Mouse (Mus musculus) hindbrain, embryonic 14.5 days (tissue): Measurements from ENCODE around the gene Slc6a16. TPM values are rescaled to one million over a fixed set of nuclear protein-coding genes. Genes with fewer than 3 reads are reported as not detected.
A peak's percentile ranks its signal among the peaks of the same experiment; 100 is the strongest.

Experiments
- ATAC-seq: fragments of 200-750 bp; cut with Nextera tagmentation; 2 replicates; pipeline ENCODE4 v1.8.0; 2017; ENCODE audit warnings: moderate number of reproducible peaks, mild to moderate bottlenecking, moderate TSS enrichment, moderate library complexity; ENCODE audit not compliant: low FRiP score
- DNase-seq: peaks from one replicate; pipeline ENCODE4 v3.0.0-alpha.2; 2015; ENCODE audit warnings: low spot score
- H3K27ac ChIP-seq: fragments of 300-500 bp; sonication (generic); 2 replicates; pipeline ENCODE4 v1.5.1; 2014; ENCODE audit warnings: mild to moderate bottlenecking, moderate library complexity
- H3K27me3 ChIP-seq: fragments of 300-500 bp; sonication (generic); 2 replicates; pipeline ENCODE4 v1.6.1; 2014; ENCODE audit warnings: mild to moderate bottlenecking, low read length, mixed read lengths; ENCODE audit not compliant: control insufficient read depth, insufficient read depth
- H3K36me3 ChIP-seq: fragments of 300-500 bp; sonication (generic); replicated peaks from 2 replicates; pipeline ENCODE4 v1.6.1; 2014; ENCODE audit not compliant: control insufficient read depth, insufficient read depth
- H3K4me1 ChIP-seq: fragments of 300-500 bp; sonication (generic); replicated peaks from 2 replicates; pipeline ENCODE4 v1.6.1; 2014; ENCODE audit warnings: antibody characterized with exemption, low read length, mixed read lengths; ENCODE audit not compliant: control insufficient read depth, insufficient read depth
- H3K4me2 ChIP-seq: fragments of 300-500 bp; sonication (generic); replicated peaks from 2 replicates; pipeline ENCODE4 v1.6.1; 2014; ENCODE audit warnings: mild to moderate bottlenecking, moderate library complexity
- H3K4me3 ChIP-seq: fragments of 300-500 bp; sonication (generic); replicated peaks from 2 replicates; pipeline ENCODE4 v1.5.1; 2014; ENCODE audit warnings: mild to moderate bottlenecking, low read length
- H3K9ac ChIP-seq: fragments of 300-500 bp; sonication (generic); 2 replicates; pipeline ENCODE4 v1.6.1; 2014
- H3K9me3 ChIP-seq: fragments of 300-500 bp; sonication (generic); 2 replicates; pipeline ENCODE4 v1.6.1; 2016; ENCODE audit warnings: low read length; ENCODE audit not compliant: control insufficient read depth
- WGBS: fragments of 180-500 bp; shearing (Covaris S2); extraction: QIAGEN DNeasy Blood & Tissue Kit; methylation state at CpG from one replicate; pipeline ENCODE4 v1.1.7; 2014; 5-methylcytosine and 5-hydroxymethylcytosine counted together
- polyA plus RNA-seq: library from polyadenylated mRNA; unstranded; fragments of >200 nt; fragmentation: Nextera tagmentation; extraction: Ambion mirVana; gene quantifications from 2 replicates; pipeline ENCODE4 v1.2.1, GENCODE M21; 2014

Gene Slc6a16
- polyA plus RNA-seq, 1 experiment from 2014 or later = 0.67 TPM

- no peak overlapping the region for H3K27ac ChIP-seq
- no peak for ATAC-seq
- H3K4me1 ChIP-seq = no peaks in the 10 kb centered on the region
- no peak overlapping the region for H3K4me2 ChIP-seq
- H3K4me3 ChIP-seq = no peak overlapping the region
- H3K9ac ChIP-seq = no peak overlapping the region
- no peak for DNase-seq
- H3K9me3 ChIP-seq = no peaks in the 10 kb centered on the region
- H3K27me3 ChIP-seq = no peaks in the 10 kb centered on the region
- WGBS = 84% methylated on average over 8 of the region's 8 CpGs
- no peaks in the 10 kb centered on the region for H3K36me3 ChIP-seq
Observed at GRCm38 (mm10) chr7:45259281-45259680, 18.4 kb downstream of the Slc6a16 start.

- Histone ChIP-seq H3K27ac (no peak overlapping the region), H3K9ac (no peak overlapping the region), H3K4me1 (no peaks in the 10 kb centered on the region), H3K27me3 (no peaks in the 10 kb centered on the region), H3K4me3 (no peak overlapping the region), H3K4me2 (no peak overlapping the region), H3K9me3 (no peaks in the 10 kb centered on the region), H3K36me3 (no peaks in the 10 kb centered on the region)
- DNase-seq (no peak), ATAC-seq (no peak)
- 65% methylated on average over 7 of the region's 7 CpGs for WGBS
Observed at GRCm38 (mm10) chr7:45262266-45262665, 21.4 kb downstream of the Slc6a16 start.

DNA sequence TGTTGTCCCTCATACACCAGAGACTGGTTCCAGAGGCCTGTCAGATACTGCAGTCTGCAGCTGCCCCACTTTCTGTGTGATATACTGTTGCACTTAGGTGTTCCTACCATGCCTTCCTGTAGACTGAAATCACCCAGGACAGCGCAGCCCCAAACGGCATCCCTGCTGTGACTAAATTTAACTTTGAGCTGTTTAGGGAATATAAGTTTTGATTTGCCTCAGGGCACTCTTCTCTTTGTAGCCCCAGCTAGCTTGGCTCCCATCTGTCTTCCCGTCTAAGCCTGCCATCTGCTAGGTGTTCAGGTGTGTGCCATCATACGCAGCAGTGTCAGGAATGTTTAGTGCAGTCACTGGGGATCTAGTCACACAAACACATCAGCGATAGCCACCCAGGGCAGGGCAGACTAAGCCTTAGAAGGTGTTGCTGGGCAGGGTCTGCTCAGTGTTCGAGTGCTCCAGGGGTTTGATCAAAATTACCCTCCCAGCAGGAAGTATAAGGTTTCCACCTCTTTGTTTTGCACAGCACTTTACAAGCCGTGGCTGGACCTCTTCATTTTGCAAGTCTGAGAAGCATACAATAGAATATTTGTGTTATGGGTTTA lies 22.2 kb downstream of the Slc6a16 start:
- Histone ChIP-seq H3K36me3 (no peaks in the 10 kb centered on the region), H3K4me2 (no peak overlapping the region), H3K4me1 (no peaks in the 10 kb centered on the region), H3K4me3 (no peak overlapping the region), H3K27me3 (no peaks in the 10 kb centered on the region), H3K9me3 (no peaks in the 10 kb centered on the region), H3K9ac (no peak overlapping the region), H3K27ac (no peak overlapping the region)
- WGBS = 67% methylated on average over 7 of the region's 7 CpGs
- ATAC-seq (no peak), DNase-seq (no peak)

DNA sequence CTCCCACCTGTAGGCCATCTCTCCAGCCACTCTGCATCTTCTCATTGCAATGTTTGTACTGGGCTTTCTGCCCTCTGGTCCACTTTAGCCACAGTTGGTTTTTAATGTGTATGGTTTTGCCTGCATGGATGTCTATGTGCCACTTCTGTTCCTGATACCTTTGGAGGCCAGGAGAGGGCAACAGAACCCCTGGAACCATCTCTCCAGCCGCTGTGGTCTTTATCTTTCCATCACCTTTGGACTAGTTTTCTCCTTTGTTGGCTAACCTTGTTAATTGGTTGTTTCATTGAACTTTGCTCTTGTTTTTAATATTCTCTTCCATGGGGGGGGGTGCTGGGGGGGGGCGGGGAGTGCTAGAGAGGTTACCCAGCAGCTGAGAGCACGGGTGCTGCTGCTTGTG lies 23.5 kb downstream of the Slc6a16 start:
- Histone ChIP-seq H3K27ac (no peak overlapping the region), H3K9ac (no peak overlapping the region), H3K4me1 (no peaks in the 10 kb centered on the region), H3K4me3 (no peak overlapping the region), H3K27me3 (no peaks in the 10 kb centered on the region), H3K36me3 (no peaks in the 10 kb centered on the region), H3K9me3 (no peaks in the 10 kb centered on the region), H3K4me2 (no peak overlapping the region)
- ATAC-seq = no peak
- 79% methylated on average over 3 of the region's 3 CpGs for WGBS
- DNase-seq = no peak

- Histone ChIP-seq H3K9me3 (no peaks in the 10 kb centered on the region), H3K4me2 (no peak overlapping the region), H3K27me3 (no peaks in the 10 kb centered on the region), H3K36me3 (no peaks in the 10 kb centered on the region), H3K4me3 (no peak overlapping the region), H3K4me1 (no peaks in the 10 kb centered on the region), H3K9ac (no peak overlapping the region), H3K27ac (no peak overlapping the region)
- WGBS = 94% methylated on average over 1 of the region's 1 CpGs
- DNase-seq = no peak
- ATAC-seq = no peak
Observed at GRCm38 (mm10) chr7:45265518-45265917, 24.6 kb downstream of the Slc6a16 start.

DNA sequence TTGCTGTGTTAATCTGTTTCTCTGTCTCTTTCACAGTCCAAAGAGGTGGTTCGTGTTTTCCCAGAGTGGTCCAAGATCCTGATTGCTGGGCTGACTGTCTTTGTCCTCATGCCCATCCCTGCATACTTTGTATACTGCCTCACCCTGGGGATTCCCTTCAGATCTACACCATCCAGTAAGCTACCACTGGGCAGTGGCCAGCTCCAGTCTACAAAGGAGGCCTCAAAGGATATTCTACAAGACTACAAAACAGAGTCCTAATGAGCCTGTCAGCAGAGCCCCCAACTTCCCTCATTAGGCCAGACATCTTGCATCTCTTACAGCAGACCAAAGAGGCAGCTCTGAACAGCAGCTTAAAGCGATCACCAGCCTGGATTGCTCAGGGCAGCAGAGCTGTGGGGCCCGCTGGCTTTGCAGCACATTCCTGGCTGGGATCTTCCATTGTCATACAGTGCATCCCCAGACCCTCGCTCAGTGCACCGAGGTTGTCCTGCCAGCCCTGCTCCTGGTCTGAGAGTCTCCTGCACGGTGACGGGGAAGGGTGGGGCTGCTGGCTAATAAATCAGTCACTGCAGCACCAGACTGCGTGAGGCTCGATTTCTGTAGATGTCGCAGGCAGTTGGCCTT lies 32.0 kb downstream of the Slc6a16 start:
- WGBS = 60% methylated on average over 10 of the region's 10 CpGs
- H3K27ac ChIP-seq = no peak overlapping the region
- H3K9ac ChIP-seq = no peak overlapping the region
- H3K4me3 ChIP-seq = no peak overlapping the region
- H3K27me3 ChIP-seq = peaks cover 4% of the 10 kb centered on the region; the same call in 1 of the 2 replicates
- DNase-seq (no peak), ATAC-seq (no peak)
- H3K36me3 ChIP-seq = no peaks in the 10 kb centered on the region
- H3K4me1 ChIP-seq = no peaks in the 10 kb centered on the region
- H3K4me2 ChIP-seq = no peak overlapping the region
- no peaks in the 10 kb centered on the region for H3K9me3 ChIP-seq

- no peak for DNase-seq
- H3K9ac ChIP-seq = no peak overlapping the region
- no peaks in the 10 kb centered on the region for H3K9me3 ChIP-seq
- 92% methylated on average over 8 of the region's 8 CpGs for WGBS
- ATAC-seq = no peak
- peaks cover 4% of the 10 kb centered on the region; the same call in 1 of the 2 replicates for H3K27me3 ChIP-seq
- H3K36me3 ChIP-seq = no peaks in the 10 kb centered on the region
- no peaks in the 10 kb centered on the region for H3K4me1 ChIP-seq
- no peak overlapping the region for H3K4me3 ChIP-seq
- no peak overlapping the region for H3K4me2 ChIP-seq
- H3K27ac ChIP-seq = no peak overlapping the region
Observed at GRCm38 (mm10) chr7:45273672-45274071, 32.8 kb downstream of the Slc6a16 start.

GRCm38 (mm10) chr7:45277136-45277760 lies 36.4 kb downstream of the Slc6a16 start, which contains the start of gene Slc6a21:
TSS of gene Slc6a21 (plus strand) at chr7:45277513.
- DNase-seq = peak; percentile 46
- no peaks in the 10 kb centered on the region for H3K4me1 ChIP-seq
- H3K27me3 ChIP-seq = peaks cover 4% of the 10 kb centered on the region; the same call in 1 of the 2 replicates
- no peaks in the 10 kb centered on the region for H3K9me3 ChIP-seq
- no peak within 1 kb of the TSS for H3K27ac ChIP-seq
- H3K4me2 ChIP-seq = peak within 1 kb of the TSS; percentile 49
- H3K4me3 ChIP-seq = peak within 1 kb of the TSS; percentile 14
- WGBS = 6% methylated on average over 44 of the region's 44 CpGs
- ATAC-seq = no peak
- H3K9ac ChIP-seq = no peak within 1 kb of the TSS
- H3K36me3 ChIP-seq = no peaks in the 10 kb centered on the region

DNA sequence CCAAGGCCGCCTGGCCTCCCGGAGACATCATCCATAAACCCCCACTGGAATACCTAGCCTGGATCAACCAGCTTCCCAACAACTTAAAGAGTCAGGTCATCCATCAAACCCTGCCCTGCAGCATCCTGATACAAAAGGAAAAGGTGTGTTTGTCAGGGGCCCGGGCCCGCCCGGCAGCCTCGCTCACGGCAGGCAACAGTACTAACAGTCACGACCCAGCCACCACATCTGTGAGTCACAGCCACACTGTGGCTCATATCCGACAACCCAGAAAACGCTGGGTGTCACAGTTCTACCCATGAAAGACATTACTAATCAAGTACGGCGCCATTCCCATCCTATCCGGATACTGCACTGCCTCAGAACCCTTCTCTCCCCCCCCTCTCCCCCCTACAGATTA lies 45.6 kb downstream of the Slc6a16 start:
- Histone ChIP-seq H3K9ac (no peak overlapping the region), H3K4me3 (no peak overlapping the region), H3K9me3 (no peaks in the 10 kb centered on the region), H3K36me3 (no peaks in the 10 kb centered on the region), H3K27ac (no peak overlapping the region), H3K4me2 (no peak overlapping the region), H3K27me3 (no peaks in the 10 kb centered on the region), H3K4me1 (no peaks in the 10 kb centered on the region)
- WGBS = 88% methylated on average over 13 of the region's 13 CpGs
- ATAC-seq (no peak), DNase-seq (no peak)
